21 mouse cellular contexts compared by ENCODE assay signal in genomic region chr8:13293677-13294470, GRCm38 (mm10). TPM values are rescaled to one million over a fixed set of nuclear protein-coding genes. Genes with fewer than 3 reads are reported as not detected.
DNase-seq lines count a peak whose midpoint lies in the region; ATAC-seq lines count a peak whose summit lies in the region.
"Had no signal": no experiment of that assay in that cellular context is flagged by ENCODE, and none has a peak within 500 bp of the region (broad histone marks: within the 10 kb centered on the region; RNA-seq: fewer than 3 reads in every experiment).

No protein-coding gene starts in this region.

- no peak overlapping the region for H3K4me2 ChIP-seq in kidney, embryonic 16.5 days (replicated peaks; ENCODE audit: low read depth, low read length)
- H3K4me2 ChIP-seq: embryonic facial prominence, embryonic 13.5 days; forebrain, embryonic 13.5 days; heart, embryonic 12.5 days; hindbrain, embryonic 14.5 days had no signal

- H3K4me1 ChIP-seq in kidney, embryonic 16.5 days (ENCODE audit: insufficient read depth, low read length) = peaks cover 4% of the 10 kb centered on the region
- H3K4me1 ChIP-seq in limb, embryonic 10.5 days = peaks cover 5% of the 10 kb centered on the region

- ATAC-seq in kidney, embryonic 16.5 days (ENCODE audit: low FRiP score, low TSS enrichment) = no peak
- peak; percentile 81 for ATAC-seq in activated CD4-positive, CD25-positive, alpha-beta regulatory T cell, adult 4 months
- ATAC-seq: forebrain, embryonic 13.5 days; forebrain, postnatal 0 days had no signal

- no peak overlapping the region for H3K27ac ChIP-seq in kidney, embryonic 16.5 days (ENCODE audit: low read length)
- no peak overlapping the region for H3K27ac ChIP-seq in limb, embryonic 10.5 days
- H3K27ac ChIP-seq: embryonic facial prominence, embryonic 13.5 days; forebrain, embryonic 13.5 days; gastrocnemius, adult 2 months; hindbrain, embryonic 10.5 days; hindbrain, embryonic 14.5 days had no signal

- 84% methylated on average over 9 of the region's 9 CpGs for WGBS in kidney, embryonic 16.5 days
- WGBS in limb, embryonic 10.5 days = 93% methylated on average over 9 of the region's 9 CpGs

- H3K4me3 ChIP-seq in kidney, embryonic 16.5 days (ENCODE audit: low read length) = no peak overlapping the region
- H3K4me3 ChIP-seq in limb, embryonic 10.5 days = no peak overlapping the region
- H3K4me3 ChIP-seq: embryonic facial prominence, embryonic 13.5 days; forebrain, embryonic 13.5 days; gastrocnemius, adult 2 months; heart, embryonic 12.5 days; hindbrain, embryonic 10.5 days had no signal

- H3K36me3 ChIP-seq in kidney, embryonic 16.5 days (ENCODE audit: insufficient read depth, low read length) = peaks cover 43% of the 10 kb centered on the region
- H3K36me3 ChIP-seq in limb, embryonic 10.5 days = peaks cover 63% of the 10 kb centered on the region

- no peaks in the 10 kb centered on the region for H3K27me3 ChIP-seq in kidney, embryonic 16.5 days (ENCODE audit: insufficient read depth, low read length)
- H3K27me3 ChIP-seq in limb, embryonic 10.5 days (ENCODE audit: low read depth, poor library complexity, severe bottlenecking) = no peaks in the 10 kb centered on the region
- H3K27me3 ChIP-seq: embryonic facial prominence, embryonic 13.5 days; forebrain, embryonic 13.5 days; heart, embryonic 12.5 days had no signal

- DNase-seq in kidney, adult 11 months = peak; percentile 24
- DNase-seq in kidney, postnatal 10 days = no peak
- peak; percentile 12 to 26 for DNase-seq in kidney, postnatal 36 days
- DNase-seq in limb, embryonic 10.5 days (ENCODE audit: low spot score) = no peak
- no peak for DNase-seq in testis, postnatal 14 days (ENCODE audit: low spot score)
- DNase-seq: adrenal gland, postnatal 14 days; B cell, adult 2 months; cerebellum, adult 18-20 months; cerebellum, adult 9-11 months; cerebellum, postnatal 36 days; forebrain, postnatal 0 days; gastrocnemius, adult 2 months; gastrocnemius, postnatal 25 days had no signal

- H3K9ac ChIP-seq in kidney, embryonic 16.5 days (replicated peaks; ENCODE audit: low read length) = no peak overlapping the region
- H3K9ac ChIP-seq: embryonic facial prominence, embryonic 13.5 days; forebrain, embryonic 13.5 days; forebrain, postnatal 0 days; heart, embryonic 12.5 days; hindbrain, embryonic 14.5 days had no signal

- no peaks in the 10 kb centered on the region for H3K9me3 ChIP-seq in kidney, embryonic 16.5 days (ENCODE audit: low read length)
- H3K9me3 ChIP-seq in limb, embryonic 10.5 days (replicated peaks) = no peaks in the 10 kb centered on the region
- H3K9me3 ChIP-seq: embryonic facial prominence, embryonic 13.5 days; forebrain, embryonic 13.5 days; G1E; heart, embryonic 12.5 days; hindbrain, embryonic 10.5 days had no signal

RNA-seq across cellular contexts. Expression of gene Tmco3, which starts 5.9 kb away (rescaled TPM):
- polyA plus RNA-seq in kidney, embryonic 16.5 days (2015; fragmentation: Nextera tagmentation; extraction: Ambion mirVana) = 55.8 and 56.2 TPM in 2 replicates
- polyA plus RNA-seq in activated CD4-positive, CD25-positive, alpha-beta regulatory T cell, adult 4 months (2017; shearing (Covaris generic)) = 10 to 100 TPM; 21.8 to 26.2 TPM
- polyA plus RNA-seq in limb, embryonic 10.5 days (2016; fragmentation: Nextera tagmentation; extraction: Ambion mirVana) = 32.1 and 37.5 TPM in 2 replicates

RNA-seq across cellular contexts. Expression of gene Dcun1d2, which starts 5.9 kb away (rescaled TPM):
- 29.2 and 29.4 TPM in 2 replicates for polyA plus RNA-seq in kidney, embryonic 16.5 days (2015; fragmentation: Nextera tagmentation; extraction: Ambion mirVana)
- polyA plus RNA-seq in activated CD4-positive, CD25-positive, alpha-beta regulatory T cell, adult 4 months (2017; shearing (Covaris generic)) = 10 to 100 TPM; 18.4 to 21.2 TPM
- polyA plus RNA-seq in limb, embryonic 10.5 days (2016; fragmentation: Nextera tagmentation; extraction: Ambion mirVana) = 19.9 and 23.3 TPM in 2 replicates

RNA-seq across cellular contexts. Expression of gene Adprhl1, which starts 39.9 kb away (rescaled TPM):
- polyA plus RNA-seq in kidney, embryonic 16.5 days (2015; fragmentation: Nextera tagmentation; extraction: Ambion mirVana) = 0.16 and 0.46 TPM in 2 replicates
- polyA plus RNA-seq in activated CD4-positive, CD25-positive, alpha-beta regulatory T cell, adult 4 months (2017; shearing (Covaris generic)) = not detected
- 0.14 TPM in 1 of 2 replicates, not detected in the other for polyA plus RNA-seq in limb, embryonic 10.5 days (2016; fragmentation: Nextera tagmentation; extraction: Ambion mirVana)
- polyA plus RNA-seq: embryonic facial prominence, embryonic 13.5 days; forebrain, embryonic 13.5 days; forebrain, postnatal 0 days; G1E; hindbrain, embryonic 14.5 days had no signal

RNA-seq across cellular contexts. Expression of gene Tfdp1, which starts 44.7 kb away (rescaled TPM):
- polyA plus RNA-seq in kidney, embryonic 16.5 days (2015; fragmentation: Nextera tagmentation; extraction: Ambion mirVana) = 159 TPM in 2 replicates
- polyA plus RNA-seq in activated CD4-positive, CD25-positive, alpha-beta regulatory T cell, adult 4 months (2017; shearing (Covaris generic)) = 10 to 100 TPM; 51.8 to 56.6 TPM
- 183 and 197 TPM in 2 replicates for polyA plus RNA-seq in limb, embryonic 10.5 days (2016; fragmentation: Nextera tagmentation; extraction: Ambion mirVana)

Comparison
In these comparisons a context has a peak if more than half of its experiments do, and no peak if none do; other contexts are left out.
1. DNase-seq: peak in kidney, adult 11 months (single experiment) and kidney, postnatal 36 days (2 of 2); none in kidney, postnatal 10 days (single experiment), limb, embryonic 10.5 days (single experiment) and testis, postnatal 14 days (single experiment).